Mouse (Mus musculus) monocyte, adult 2 months (primary cell): Measurements from ENCODE around the gene D130052B06Rik.

Experiments
- DNase-seq, 2 experiments: peaks; one replicate each; pipeline ENCODE4 v3.0.0; 2022; ENCODE audit warnings: low spot score in 2 of 2, low read depth in 1 of 2

D130052B06Rik gene

GRCm38 (mm10) chr11:33660016-33660913 is 61.2 kb downstream of the D130052B06Rik start:
- DNase-seq = no peak

- DNase-seq = no peak
These were observed 64.5 kb downstream of the D130052B06Rik start for GRCm38 (mm10) chr11:33663599-33663998.

- no peak for DNase-seq
These were observed 69.3 kb downstream of the D130052B06Rik start for GRCm38 (mm10) chr11:33668376-33668775.

- DNase-seq = no peak
These were observed 71.2 kb downstream of the D130052B06Rik start for GRCm38 (mm10) chr11:33670105-33670965.
